Mouse (Mus musculus) urinary bladder, postnatal 25 days (tissue): ENCODE results near the gene Efna3.

ENCODE experiments used
- DNase-seq: peaks from one replicate; pipeline ENCODE4 v3.0.0; 2022; ENCODE audit warnings: low spot score

Efna3 gene

GRCm38 (mm10) chr3:89284261-89284660, 38.5 kb downstream of the Efna3 start:
- DNase-seq, result no peak

- DNase-seq, result no peak
Observed at GRCm38 (mm10) chr3:89282291-89282643, 40.5 kb downstream of the Efna3 start.

- DNase-seq, result peak; percentile 92
Observed at GRCm38 (mm10) chr3:89281579-89282290, 41.0 kb downstream of the Efna3 start.

GRCm38 (mm10) chr3:89280606-89281511, 41.9 kb downstream of the Efna3 start, which contains the start of gene Efna1:
TSS of gene Efna1 (minus strand) at chr3:89281142.
- peak; percentile 33 for DNase-seq

GRCm38 (mm10) chr3:89280050-89280605, 42.6 kb downstream of the Efna3 start:
- DNase-seq, result peak; percentile 23

GRCm38 (mm10) chr3:89279153-89279890, 43.4 kb downstream of the Efna3 start:
- peak; percentile 79 for DNase-seq

- DNase-seq, result no peak
Observed at GRCm38 (mm10) chr3:89278643-89279042, 44.1 kb downstream of the Efna3 start.

- peak; percentile 14 for DNase-seq
Observed at GRCm38 (mm10) chr3:89278107-89278506, 44.7 kb downstream of the Efna3 start.

- peak; percentile 57 for DNase-seq
Observed at GRCm38 (mm10) chr3:89277281-89278021, 45.3 kb downstream of the Efna3 start.

- no peak for DNase-seq
Observed at GRCm38 (mm10) chr3:89276061-89276460, 46.7 kb downstream of the Efna3 start.

- peak; percentile 19 for DNase-seq
Observed at GRCm38 (mm10) chr3:89271760-89272159, 51.0 kb downstream of the Efna3 start.

GRCm38 (mm10) chr3:89270891-89271290, 51.9 kb downstream of the Efna3 start:
- DNase-seq, result peak; percentile 46

- DNase-seq, result peak; percentile 87
Observed at GRCm38 (mm10) chr3:89270051-89270755, 52.6 kb downstream of the Efna3 start, which contains the start of gene Slc50a1. TSS of gene Slc50a1 (minus strand) at chr3:89270570.

- DNase-seq, result no peak
Observed at GRCm38 (mm10) chr3:89268916-89269315, 53.8 kb downstream of the Efna3 start.

- DNase-seq, result peak; percentile 60
Observed at GRCm38 (mm10) chr3:89266439-89266893, 56.3 kb downstream of the Efna3 start.
